Mouse (Mus musculus) spleen, adult 2 months (tissue): ENCODE results near the gene Adh6a. TPM values are rescaled to one million over a fixed set of nuclear protein-coding genes. Genes with fewer than 3 reads are reported as not detected.

ENCODE experiments used
- DNase-seq, 2 experiments: peaks; one replicate each; pipeline versions ENCODE4 v3.0.0 to v3.0.0-alpha.2; 2012 to 2021; ENCODE audit warnings: low spot score in 2 of 2, low read depth in 1 of 2
- H3K27ac ChIP-seq: fragments of 200-500 bp; 2 replicates; pipeline ENCODE4 v1.5.1; 2012; ENCODE audit warnings: low read length, inconsistent platforms; ENCODE audit not compliant: insufficient read depth
- H3K27me3 ChIP-seq: fragments of 200-500 bp; 2 replicates; pipeline ENCODE4 v1.6.1; 2012; ENCODE audit warnings: mild to moderate bottlenecking, moderate library complexity, low read length, inconsistent platforms; ENCODE audit not compliant: control insufficient read depth, insufficient read depth
- H3K36me3 ChIP-seq: fragments of 200-500 bp; 2 replicates; pipeline ENCODE4 v1.6.1; 2012; ENCODE audit warnings: mild to moderate bottlenecking, low read length, inconsistent platforms; ENCODE audit not compliant: control insufficient read depth, insufficient read depth
- H3K4me1 ChIP-seq: fragments of 200-500 bp; 2 replicates; pipeline ENCODE4 v1.6.1; 2011; ENCODE audit warnings: inconsistent platforms; ENCODE audit not compliant: control insufficient read depth, insufficient read depth, insufficient read length
- H3K4me3 ChIP-seq: fragments of 200-500 bp; 2 replicates; pipeline ENCODE4 v1.5.1; 2011; ENCODE audit warnings: mild to moderate bottlenecking, inconsistent platforms; ENCODE audit not compliant: insufficient read depth, insufficient read length; ENCODE audit errors: extremely low read depth
- CTCF ChIP-seq: fragments of 200-500 bp; IDR thresholded peaks from 2 replicates; pipeline ENCODE4 v1.5.1; 2011; ENCODE audit warnings: mild to moderate bottlenecking, inconsistent platforms; ENCODE audit not compliant: insufficient read depth, insufficient read length, insufficient replicate concordance; ENCODE audit errors: extremely low read depth
- POLR2A ChIP-seq: fragments of 200-500 bp; IDR thresholded peaks from 2 replicates; pipeline ENCODE4 v1.6.1; 2011; ENCODE audit warnings: low read depth, low read length, inconsistent platforms
- WGBS: fragments of 180-500 bp; shearing (Covaris S2); methylation state at CpG from one replicate; pipeline ENCODE4 v1.1.7; 2018; 5-methylcytosine and 5-hydroxymethylcytosine counted together
- polyA plus RNA-seq: library from polyadenylated mRNA; depleted of rRNA; stranded (reverse); fragments of >200 nt; gene quantifications from 2 replicates; pipeline ENCODE4 v1.2.3, GENCODE M21; 2012

Gene Adh6a
- polyA plus RNA-seq, 1 experiment = not detected

DNA sequence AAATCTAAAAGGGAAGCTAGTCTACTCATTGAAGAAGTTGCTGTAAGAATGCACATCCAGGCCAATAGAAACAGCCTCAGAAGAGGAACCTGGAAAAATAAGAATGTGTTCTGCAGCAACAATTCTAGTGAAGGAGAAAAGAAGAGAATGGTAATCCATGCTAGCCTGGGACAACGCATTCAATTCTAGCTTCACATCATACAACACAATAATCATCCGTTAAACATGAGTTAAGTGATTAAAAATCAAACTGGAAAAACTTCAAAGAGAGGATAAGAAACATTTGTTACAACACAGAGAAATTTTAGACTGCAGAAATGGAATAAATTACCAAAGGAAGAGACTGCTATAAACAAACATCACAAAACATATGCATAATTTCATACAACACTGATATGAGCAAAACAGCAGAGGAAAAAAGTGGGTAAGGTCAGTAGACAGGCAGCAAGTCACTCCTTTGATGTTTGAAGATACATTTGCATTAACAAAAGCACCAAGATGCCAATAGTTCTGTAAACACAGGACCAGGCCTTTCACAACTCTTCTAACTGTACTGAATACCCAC lies 3.9 kb downstream of the Adh6a start:
- Histone ChIP-seq H3K4me1 (no peaks in the 10 kb centered on the region), H3K27ac (no peak overlapping the region), H3K36me3 (no peaks in the 10 kb centered on the region), H3K4me3 (no peak overlapping the region), H3K27me3 (no peaks in the 10 kb centered on the region)
- DNase-seq = no peak
- TF ChIP-seq POLR2A (no peak), CTCF (no peak)
- WGBS = 91% methylated on average over 2 of the region's 2 CpGs

GRCm38 (mm10) chr3:138325001-138325400 lies 11.9 kb downstream of the Adh6a start:
- WGBS = 91% methylated on average over 17 of the region's 17 CpGs
- TF ChIP-seq POLR2A (no peak), CTCF (no peak)
- H3K27me3 ChIP-seq = no peaks in the 10 kb centered on the region
- DNase-seq = no peak
- H3K4me3 ChIP-seq = no peak overlapping the region
- no peak overlapping the region for H3K27ac ChIP-seq
- H3K36me3 ChIP-seq = no peaks in the 10 kb centered on the region
- H3K4me1 ChIP-seq = no peaks in the 10 kb centered on the region

GRCm38 (mm10) chr3:138325466-138325865 lies 12.4 kb downstream of the Adh6a start:
- 89% methylated on average over 6 of the region's 6 CpGs for WGBS

DNA sequence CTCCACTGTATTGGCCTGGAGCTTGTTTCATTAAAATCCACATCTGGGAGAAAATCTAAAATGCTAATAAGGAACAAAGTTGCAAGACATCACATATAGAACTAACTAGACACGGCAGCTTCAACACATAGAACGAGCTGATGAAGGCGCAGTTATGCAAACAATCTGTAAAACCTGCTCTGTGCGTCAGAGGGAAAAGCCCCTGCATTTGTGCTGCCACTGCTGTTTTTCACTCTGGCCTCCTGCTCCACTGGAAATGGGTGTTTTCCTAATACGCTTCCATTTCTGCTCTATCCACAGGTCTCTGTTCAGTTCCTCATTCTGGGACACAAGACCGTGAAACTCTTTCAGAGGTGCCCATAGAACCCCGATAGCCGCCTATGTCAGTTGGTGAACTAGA lies 20.8 kb downstream of the Adh6a start:
- no peak for DNase-seq
- TF ChIP-seq CTCF (no peak), POLR2A (no peak)
- WGBS = 77% methylated on average over 8 of the region's 8 CpGs
- H3K4me1 ChIP-seq = no peaks in the 10 kb centered on the region
- H3K4me3 ChIP-seq = no peak overlapping the region
- no peak overlapping the region for H3K27ac ChIP-seq
- no peaks in the 10 kb centered on the region for H3K27me3 ChIP-seq
- H3K36me3 ChIP-seq = no peaks in the 10 kb centered on the region

More at GRCm38 (mm10) chr3:138325466-138325865, 12.4 kb downstream of the Adh6a start:
- no peak for DNase-seq
- no peaks in the 10 kb centered on the region for H3K36me3 ChIP-seq
- no peaks in the 10 kb centered on the region for H3K4me1 ChIP-seq
- no peak overlapping the region for H3K27ac ChIP-seq
- TF ChIP-seq POLR2A (no peak), CTCF (no peak)
- no peaks in the 10 kb centered on the region for H3K27me3 ChIP-seq
- H3K4me3 ChIP-seq = no peak overlapping the region

- no peaks in the 10 kb centered on the region for H3K27me3 ChIP-seq
- 63% methylated on average over 4 of the region's 4 CpGs for WGBS
- TF ChIP-seq POLR2A (no peak), CTCF (no peak)
- H3K27ac ChIP-seq = no peak overlapping the region
- no peaks in the 10 kb centered on the region for H3K4me1 ChIP-seq
- no peak for DNase-seq
- H3K4me3 ChIP-seq = no peak overlapping the region
- H3K36me3 ChIP-seq = no peaks in the 10 kb centered on the region
Measured at GRCm38 (mm10) chr3:138334320-138334719, 21.2 kb downstream of the Adh6a start.

GRCm38 (mm10) chr3:138335566-138335965 lies 22.5 kb downstream of the Adh6a start:
- Histone ChIP-seq H3K27me3 (no peaks in the 10 kb centered on the region), H3K4me3 (no peak overlapping the region), H3K4me1 (no peaks in the 10 kb centered on the region), H3K27ac (no peak overlapping the region), H3K36me3 (no peaks in the 10 kb centered on the region)
- 93% methylated on average over 1 of the region's 1 CpGs for WGBS
- TF ChIP-seq POLR2A = no peak
- TF ChIP-seq CTCF = no peak
- DNase-seq = no peak

GRCm38 (mm10) chr3:138336104-138336754 lies 23.1 kb downstream of the Adh6a start:
- no peak for DNase-seq
- WGBS = 54% methylated on average over 3 of the region's 3 CpGs

More at GRCm38 (mm10) chr3:138336104-138336754, 23.1 kb downstream of the Adh6a start:
- TF ChIP-seq POLR2A (no peak), CTCF (no peak)
- no peak overlapping the region for H3K27ac ChIP-seq
- H3K27me3 ChIP-seq = no peaks in the 10 kb centered on the region
- H3K36me3 ChIP-seq = no peaks in the 10 kb centered on the region
- H3K4me3 ChIP-seq = no peak overlapping the region
- no peaks in the 10 kb centered on the region for H3K4me1 ChIP-seq
